Mouse (Mus musculus) heart, postnatal 14 days (tissue): ENCODE results near the gene 1700022I11Rik. TPM values are rescaled to one million over a fixed set of nuclear protein-coding genes. Genes with fewer than 3 reads are reported as not detected.

ENCODE experiments used
- DNase-seq, 2 experiments: peaks; one replicate each; pipeline ENCODE4 v3.0.0; 2021 to 2022
- intact Hi-C: fragments of 180-260 bp; cut with DNase I; formaldehyde crosslinking; loops from one replicate; pipeline ENCODE4 v1.15.1; 2025
- total RNA-seq, 2 experiments: library from RNA; stranded (reverse); gene quantifications; 2 replicates each; pipeline ENCODE4 v1.2.3; 2021

The 1700022I11Rik gene
- total RNA-seq, 2 experiments from 2014 or later, result not detected

GRCm38 (mm10) chr4:43031237-43031995 is 62.0 kb downstream of the 1700022I11Rik start, which contains the start of gene Stoml2:
TSS of gene Stoml2 (minus strand) at chr4:43031710.
- peak; percentile 90 to 92 for DNase-seq
- intact Hi-C loops, result no loop called here

GRCm38 (mm10) chr4:43032501-43032900 is 63.1 kb downstream of the 1700022I11Rik start:
- intact Hi-C loops, result no loop called here
- no peak for DNase-seq

Other genes starting within 250 kb of the 1700022I11Rik start
- not detected for gene 4930578G10Rik, start 234.1 kb upstream of the 1700022I11Rik start, total RNA-seq
- under 1 TPM; 0.50 to 0.66 TPM for gene Ccl19, start 213.0 kb upstream of the 1700022I11Rik start, total RNA-seq
- gene Ccl21a, start 195.6 kb upstream of the 1700022I11Rik start, total RNA-seq, result 10 to 100 TPM; 28.5 to 32.0 TPM
- not detected for gene Fam205a1, start 115.7 kb upstream of the 1700022I11Rik start, total RNA-seq
- gene Gm12394, start 112.8 kb upstream of the 1700022I11Rik start, total RNA-seq, result not detected
- 1 to 10 TPM; 4.0 to 4.1 TPM for gene Fam205c, start 95.4 kb upstream of the 1700022I11Rik start, total RNA-seq
- 1 to 10 TPM; 6.0 to 8.4 TPM for gene Phf24, start 52.9 kb upstream of the 1700022I11Rik start, total RNA-seq
- 10 to 100 TPM; 68.7 to 78.0 TPM for gene Dnajb5, start 19.8 kb upstream of the 1700022I11Rik start, total RNA-seq
- 100 to 1,000 TPM; 285 to 286 TPM for gene Vcp, start 30.9 kb downstream of the 1700022I11Rik start, total RNA-seq
- 1 to 10 TPM; 4.7 to 4.8 TPM for gene Fancg, start 40.9 kb downstream of the 1700022I11Rik start, total RNA-seq
- 10 to 100 TPM; 22.1 to 24.5 TPM for gene Pigo, start 56.2 kb downstream of the 1700022I11Rik start, total RNA-seq
- gene Stoml2, start 62.1 kb downstream of the 1700022I11Rik start, total RNA-seq, result 10 to 100 TPM; 97.8 to 99.2 TPM
- gene Fam214b, start 76.6 kb downstream of the 1700022I11Rik start, total RNA-seq, result 10 to 100 TPM; 33.7 to 33.8 TPM
- 10 to 100 TPM; 20.3 to 25.2 TPM for gene Unc13b, start 89.3 kb downstream of the 1700022I11Rik start, total RNA-seq